20 mouse cellular contexts compared by ENCODE assay signal in the genomic region with DNA sequence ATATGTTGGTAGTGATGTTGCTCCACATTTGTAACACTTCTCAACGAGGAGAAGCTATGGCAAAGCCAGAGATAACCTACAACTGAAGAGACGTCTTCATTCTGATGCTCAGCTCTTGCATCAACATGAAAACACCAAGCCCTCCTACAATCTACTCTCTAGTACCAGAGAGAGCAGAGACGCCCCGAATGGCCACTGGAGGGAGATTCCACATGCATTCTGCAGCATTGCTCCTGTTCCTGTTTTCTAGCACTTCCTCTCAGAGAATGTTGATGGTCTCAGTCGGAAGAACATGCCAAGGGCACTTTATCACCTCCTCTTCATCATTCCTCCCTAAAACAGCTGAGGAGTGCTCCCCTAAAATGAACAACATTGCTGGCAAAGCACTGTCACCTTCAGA.
DNase-seq lines count a peak whose midpoint lies in the region; ATAC-seq and TF ChIP-seq lines count a peak whose summit lies in the region.
"Had no signal": no experiment of that assay in that cellular context is flagged by ENCODE, and none has a peak within 500 bp of the region (broad histone marks: within the 10 kb centered on the region; RNA-seq: fewer than 3 reads in every experiment).

No protein-coding gene starts in this region.

- no peak overlapping the region for H3K9ac ChIP-seq in hindbrain, postnatal 0 days (replicated peaks; ENCODE audit: low read length)
- H3K9ac ChIP-seq in hindbrain, embryonic 12.5 days: no peak overlapping the region
- no peak overlapping the region for H3K9ac ChIP-seq in lung, embryonic 14.5 days
- no peak overlapping the region for H3K9ac ChIP-seq in stomach, postnatal 0 days (ENCODE audit: low read length)
- H3K9ac ChIP-seq: embryonic facial prominence, embryonic 15.5 days; limb, embryonic 15.5 days; liver, postnatal 0 days; midbrain, embryonic 15.5 days had no signal

- peak; percentile 68 for TF ChIP-seq CTCF in hindbrain, postnatal 0 days (IDR thresholded peaks at IDR 0.05; ENCODE audit: low read depth)
- peak; percentile 29 for TF ChIP-seq CTCF in lung, embryonic 14.5 days (IDR thresholded peaks at IDR 0.05; ENCODE audit: low read depth)
- peak; percentile 45 for TF ChIP-seq CTCF in stomach, postnatal 0 days (IDR thresholded peaks at IDR 0.05; ENCODE audit: low read depth)

- no peak for TF ChIP-seq EP300 in stomach, postnatal 0 days (optimal IDR thresholded peaks at IDR 0.05)

- ATAC-seq in hindbrain, postnatal 0 days: no peak
- ATAC-seq in hindbrain, embryonic 12.5 days (ENCODE audit: low FRiP score): no peak
- no peak for ATAC-seq in lung, embryonic 14.5 days (ENCODE audit: insufficient read depth)
- no peak for ATAC-seq in stomach, postnatal 0 days (ENCODE audit: low FRiP score, low TSS enrichment)
- ATAC-seq: hindbrain, embryonic 16.5 days; liver, postnatal 0 days; midbrain, embryonic 15.5 days had no signal

- H3K4me2 ChIP-seq in hindbrain, postnatal 0 days (ENCODE audit: low read depth, low read length): no peak overlapping the region
- no peak overlapping the region for H3K4me2 ChIP-seq in hindbrain, embryonic 12.5 days (replicated peaks)
- H3K4me2 ChIP-seq in lung, embryonic 14.5 days: no peak overlapping the region
- H3K4me2 ChIP-seq in stomach, postnatal 0 days (replicated peaks; ENCODE audit: low read depth): no peak overlapping the region
- H3K4me2 ChIP-seq: embryonic facial prominence, embryonic 15.5 days; heart, embryonic 11.5 days; limb, embryonic 15.5 days; midbrain, embryonic 15.5 days had no signal

- H3K4me3 ChIP-seq in hindbrain, postnatal 0 days (ENCODE audit: low read length): no peak overlapping the region
- no peak overlapping the region for H3K4me3 ChIP-seq in hindbrain, embryonic 12.5 days
- no peak overlapping the region for H3K4me3 ChIP-seq in lung, embryonic 14.5 days (ENCODE audit: low read depth, low read length)
- H3K4me3 ChIP-seq in stomach, postnatal 0 days (ENCODE audit: low read depth, low read length): no peak overlapping the region
- H3K4me3 ChIP-seq: embryonic facial prominence, embryonic 15.5 days; limb, embryonic 15.5 days; midbrain, embryonic 15.5 days had no signal

- no peaks in the 10 kb centered on the region for H3K36me3 ChIP-seq in hindbrain, postnatal 0 days (ENCODE audit: insufficient read depth, low read length)
- no peaks in the 10 kb centered on the region for H3K36me3 ChIP-seq in hindbrain, embryonic 12.5 days
- no peaks in the 10 kb centered on the region for H3K36me3 ChIP-seq in lung, embryonic 14.5 days (ENCODE audit: insufficient read depth)
- no peaks in the 10 kb centered on the region for H3K36me3 ChIP-seq in stomach, postnatal 0 days (ENCODE audit: control insufficient read depth, insufficient read depth, low read length)
- H3K36me3 ChIP-seq: embryonic facial prominence, embryonic 15.5 days; G1E; limb, embryonic 15.5 days; midbrain, embryonic 15.5 days had no signal

- no peaks in the 10 kb centered on the region for H3K27me3 ChIP-seq in hindbrain, postnatal 0 days (ENCODE audit: insufficient read depth, low read length)
- H3K27me3 ChIP-seq in hindbrain, embryonic 12.5 days: no peaks in the 10 kb centered on the region
- H3K27me3 ChIP-seq in lung, embryonic 14.5 days (ENCODE audit: insufficient read depth, low read length): no peaks in the 10 kb centered on the region
- H3K27me3 ChIP-seq in stomach, postnatal 0 days (ENCODE audit: control insufficient read depth, insufficient read depth, low read length): no peaks in the 10 kb centered on the region
- H3K27me3 ChIP-seq: embryonic facial prominence, embryonic 15.5 days; limb, embryonic 15.5 days; midbrain, embryonic 15.5 days had no signal

- no peaks in the 10 kb centered on the region for H3K9me3 ChIP-seq in hindbrain, postnatal 0 days (ENCODE audit: low read length)
- no peaks in the 10 kb centered on the region for H3K9me3 ChIP-seq in hindbrain, embryonic 12.5 days (replicated peaks)
- H3K9me3 ChIP-seq in lung, embryonic 14.5 days (ENCODE audit: low read depth, low read length): no peaks in the 10 kb centered on the region; the same call in 1 of the 2 replicates
- no peaks in the 10 kb centered on the region for H3K9me3 ChIP-seq in stomach, postnatal 0 days (ENCODE audit: control insufficient read depth, low read length)
- H3K9me3 ChIP-seq: embryonic facial prominence, embryonic 15.5 days; limb, embryonic 15.5 days; midbrain, embryonic 15.5 days had no signal

- DNase-seq in hindbrain, postnatal 0 days (ENCODE audit: low spot score): peak; percentile 31
- DNase-seq in lung, embryonic 14.5 days: peak; percentile 11
- no peak for DNase-seq in lung, adult 18-20 months
- DNase-seq in right cerebral cortex, postnatal 4 days: peak; percentile 20
- DNase-seq in right cerebral cortex, adult 18-20 months: no peak
- no peak for DNase-seq in stomach, postnatal 0 days (ENCODE audit: low spot score)
- DNase-seq in layer of hippocampus, adult 8-10 months (ENCODE audit: low spot score in 2 of 2): no peak
- DNase-seq: adrenal gland, adult 2 months; cerebellum, adult 11-12 months; embryo, embryonic 11 days; heart, postnatal 36 days; liver, postnatal 0 days; thymus, postnatal 4 days had no signal

- no peak overlapping the region for H3K27ac ChIP-seq in hindbrain, postnatal 0 days
- H3K27ac ChIP-seq in hindbrain, embryonic 12.5 days: no peak overlapping the region
- H3K27ac ChIP-seq in lung, embryonic 14.5 days (ENCODE audit: low read depth): no peak overlapping the region
- no peak overlapping the region for H3K27ac ChIP-seq in stomach, postnatal 0 days (replicated peaks)
- H3K27ac ChIP-seq: embryonic facial prominence, embryonic 15.5 days; limb, embryonic 15.5 days; midbrain, embryonic 15.5 days had no signal

- no peaks in the 10 kb centered on the region for H3K4me1 ChIP-seq in hindbrain, postnatal 0 days (ENCODE audit: insufficient read depth, low read length)
- no peaks in the 10 kb centered on the region for H3K4me1 ChIP-seq in hindbrain, embryonic 12.5 days
- H3K4me1 ChIP-seq in lung, embryonic 14.5 days (ENCODE audit: insufficient read depth): no peaks in the 10 kb centered on the region
- H3K4me1 ChIP-seq in stomach, postnatal 0 days (replicated peaks; ENCODE audit: control insufficient read depth, insufficient read depth): no peaks in the 10 kb centered on the region
- H3K4me1 ChIP-seq: embryonic facial prominence, embryonic 15.5 days; limb, embryonic 15.5 days; midbrain, embryonic 15.5 days had no signal

- WGBS in hindbrain, postnatal 0 days: 62% methylated on average over 5 of the region's 5 CpGs
- WGBS in hindbrain, embryonic 12.5 days: 61% methylated on average over 5 of the region's 5 CpGs
- 47% methylated on average over 5 of the region's 5 CpGs for WGBS in lung, embryonic 14.5 days
- whole genome bisulfite sequencing in stomach, postnatal 0 days: 54% methylated on average over 5 of the region's 5 CpGs

Comparison
In these comparisons a context has a peak if more than half of its experiments do, and no peak if none do; other contexts are left out.
1. DNase-seq: peak in hindbrain, postnatal 0 days (single experiment), lung, embryonic 14.5 days (single experiment) and right cerebral cortex, postnatal 4 days (single experiment); none in lung, adult 18-20 months (0 of 2), right cerebral cortex, adult 18-20 months (single experiment), stomach, postnatal 0 days (single experiment) and layer of hippocampus, adult 8-10 months (0 of 2).
2. Peak in every context shown above with its lines, with median percentiles within 50 percentile points of each other: CTCF ChIP-seq.